Mouse (Mus musculus): Measurements from ENCODE around the gene Bid.
"Not testable (repeated sequence)": the region's sequence is repeated elsewhere in the genome, so short reads cannot be mapped to it uniquely, and the experiment has no call there.

Gene Bid

DNA sequence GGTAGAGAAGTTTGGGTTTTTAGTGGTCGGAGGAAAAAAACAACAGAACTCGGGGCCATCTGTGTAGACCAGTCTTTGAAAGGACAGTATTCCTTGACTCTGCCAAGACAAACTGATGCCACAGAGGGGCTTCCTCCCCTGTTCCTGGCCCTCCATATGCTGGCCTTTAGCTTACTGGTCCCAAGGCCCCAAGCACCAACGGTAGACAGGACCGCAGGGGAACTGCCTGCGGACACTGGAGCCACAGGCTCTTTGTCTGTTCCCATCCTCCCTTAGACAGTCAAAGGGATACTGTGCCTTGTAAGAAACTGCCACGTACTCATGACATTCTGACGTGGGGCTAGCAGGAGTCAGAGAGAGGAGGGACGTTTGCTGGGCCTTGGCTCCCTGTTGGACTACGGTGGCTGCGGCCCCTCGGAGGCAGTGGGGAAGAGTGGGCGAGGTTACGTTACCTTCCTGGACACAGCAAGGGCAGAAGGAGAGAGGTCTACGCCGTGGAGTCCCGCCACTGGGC is 20.5 kb upstream of the Bid start:
- no peak for DNase-seq (ENCODE audit: low spot score in 2 of 2)

DNA sequence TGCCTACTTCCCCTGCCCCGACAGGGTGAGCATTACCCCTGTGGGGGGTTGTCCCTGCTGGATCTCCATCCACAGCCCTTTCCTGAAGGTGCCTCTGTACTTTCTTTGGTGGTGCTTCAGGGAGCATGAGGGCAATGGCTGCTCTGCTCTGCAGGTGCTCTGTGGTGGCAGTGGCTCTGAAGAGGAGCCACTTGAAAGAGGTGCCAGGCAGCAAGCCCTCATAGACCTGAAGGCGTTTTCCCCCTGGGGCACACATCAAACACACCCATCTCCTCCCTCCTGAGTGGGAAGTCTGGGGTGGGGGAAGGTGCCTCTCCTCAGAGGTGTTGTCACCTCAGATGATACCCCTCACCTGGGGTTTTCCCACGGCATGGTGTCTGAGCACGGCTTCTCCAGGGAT is 17.5 kb upstream of the Bid start:
- DNase-seq (ENCODE audit: low spot score in 2 of 2) = no peak

DNA sequence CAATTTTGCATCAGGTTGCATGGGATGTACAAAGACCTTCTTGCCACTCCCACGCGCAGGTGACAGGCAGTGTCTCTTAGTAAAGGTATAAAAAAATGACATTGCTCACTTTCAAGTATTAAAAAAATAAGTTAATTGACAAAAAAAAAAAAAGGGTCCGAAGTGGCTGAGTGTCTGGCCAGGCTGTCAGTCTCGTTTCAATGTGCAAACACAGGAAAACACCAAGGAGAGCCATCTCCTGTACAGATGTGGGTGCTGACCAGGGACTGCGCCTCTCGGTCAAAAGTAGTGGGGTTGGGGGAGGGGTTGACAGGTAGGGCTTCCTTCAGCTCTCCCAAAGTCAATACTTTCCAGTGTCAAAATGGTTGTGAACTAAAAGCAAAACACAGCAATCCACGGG is 17.0 kb upstream of the Bid start:
- DNase-seq (ENCODE audit: low spot score in 2 of 2) = no peak

DNA sequence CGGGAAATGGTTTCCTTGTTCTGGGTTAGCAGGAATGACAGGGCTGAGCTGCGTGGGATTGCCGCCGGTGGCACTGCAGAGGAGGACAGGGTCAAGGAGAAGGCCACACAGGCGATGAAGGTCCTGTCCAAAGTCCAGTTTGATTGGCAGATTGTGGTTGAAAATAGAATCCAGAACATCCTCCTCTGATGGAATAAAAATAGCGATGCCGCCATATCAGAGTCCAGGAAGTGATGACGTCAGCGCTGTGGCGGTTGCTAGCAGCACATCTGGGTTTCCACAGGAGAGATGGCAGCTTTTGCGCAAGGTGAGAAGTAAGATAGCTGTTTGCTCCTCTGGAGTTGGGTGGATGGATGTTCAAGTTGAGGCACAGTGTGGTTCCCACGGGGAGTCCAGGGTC is 15.9 kb upstream of the Bid start:
- no peak for DNase-seq (ENCODE audit: low spot score in 2 of 2)

DNA sequence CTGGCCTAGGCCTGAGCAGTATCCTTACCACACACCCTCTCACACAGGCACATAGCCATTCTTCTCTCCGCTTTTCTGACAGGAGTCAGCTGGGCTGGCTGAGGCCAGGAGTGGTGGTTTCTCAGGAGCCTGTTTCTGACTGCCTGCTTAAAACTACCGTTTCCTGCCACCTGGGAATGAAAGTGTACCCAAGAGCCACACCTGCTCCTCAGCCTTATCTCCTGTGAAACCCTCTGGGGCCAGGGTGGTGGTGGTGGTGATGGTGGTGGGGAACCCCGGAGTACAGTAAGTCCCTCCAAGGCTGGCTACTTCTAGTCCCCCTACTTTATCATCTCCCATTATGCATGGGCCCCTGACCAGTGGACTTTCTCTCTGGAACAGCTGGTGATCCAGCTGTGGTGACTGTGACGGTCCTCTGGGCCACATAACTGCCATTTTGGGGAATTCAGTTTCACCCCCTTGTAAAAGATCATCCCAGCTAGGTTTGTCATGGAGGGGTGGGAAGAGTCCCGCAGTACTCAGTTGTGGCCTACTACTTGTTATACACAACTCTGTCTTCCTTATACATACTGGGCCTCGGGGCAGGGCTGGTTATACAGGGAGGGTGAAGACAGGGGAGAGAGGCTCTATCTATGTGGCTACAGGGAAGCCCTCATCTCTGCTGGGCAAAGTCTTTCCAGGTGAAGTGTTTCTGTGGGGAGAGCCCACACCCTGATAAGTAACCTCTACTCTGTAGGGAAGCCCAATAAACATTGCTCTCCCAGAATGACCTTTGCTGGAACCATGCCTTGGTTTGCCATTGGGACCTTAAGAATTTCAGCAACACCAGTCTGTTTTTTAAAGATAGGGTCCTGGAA is 14.0 kb upstream of the Bid start:
- DNase-seq (ENCODE audit: low spot score in 2 of 2) = no peak

DNA sequence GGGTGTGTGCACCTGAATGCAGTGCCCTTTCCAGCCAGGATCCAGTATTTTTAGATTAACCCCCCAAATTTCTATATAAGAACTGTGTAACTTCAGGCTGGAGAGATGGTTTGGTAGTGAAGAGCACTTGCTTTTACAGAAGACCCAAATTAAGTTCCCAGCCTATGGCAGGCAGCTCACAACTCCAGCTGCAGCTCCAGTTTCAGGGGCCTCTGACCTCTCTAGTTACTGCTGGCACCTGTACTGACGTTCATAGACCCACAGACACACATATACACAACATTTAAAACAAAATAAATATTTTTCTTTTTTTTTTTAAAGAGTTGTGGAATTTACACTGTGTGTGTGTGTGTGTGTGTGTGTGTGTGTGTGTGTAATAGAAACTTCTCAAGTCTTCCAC is 12.8 kb upstream of the Bid start:
- no peak for DNase-seq (ENCODE audit: low spot score in 2 of 2)

DNA sequence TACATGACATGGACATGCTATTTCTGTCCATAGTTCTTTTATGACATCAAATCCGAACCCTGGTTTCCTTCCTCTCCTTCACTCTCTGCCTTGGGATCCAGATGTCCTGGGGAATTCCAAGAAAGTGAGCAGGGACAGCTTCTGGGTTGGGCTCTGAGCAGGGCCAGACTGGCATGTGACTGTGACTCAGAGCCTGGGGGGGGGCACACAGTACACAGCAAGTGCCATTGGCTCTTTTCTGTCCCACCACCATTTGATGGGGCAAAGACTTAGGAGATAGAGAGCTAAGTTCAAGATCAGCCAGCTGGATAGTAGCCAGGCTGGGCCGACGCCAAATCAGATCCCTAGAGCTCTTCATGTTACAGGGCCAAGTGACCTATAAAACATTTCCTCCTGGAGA is 11.1 kb upstream of the Bid start:
- DNase-seq (ENCODE audit: low spot score in 2 of 2) = no peak

DNA sequence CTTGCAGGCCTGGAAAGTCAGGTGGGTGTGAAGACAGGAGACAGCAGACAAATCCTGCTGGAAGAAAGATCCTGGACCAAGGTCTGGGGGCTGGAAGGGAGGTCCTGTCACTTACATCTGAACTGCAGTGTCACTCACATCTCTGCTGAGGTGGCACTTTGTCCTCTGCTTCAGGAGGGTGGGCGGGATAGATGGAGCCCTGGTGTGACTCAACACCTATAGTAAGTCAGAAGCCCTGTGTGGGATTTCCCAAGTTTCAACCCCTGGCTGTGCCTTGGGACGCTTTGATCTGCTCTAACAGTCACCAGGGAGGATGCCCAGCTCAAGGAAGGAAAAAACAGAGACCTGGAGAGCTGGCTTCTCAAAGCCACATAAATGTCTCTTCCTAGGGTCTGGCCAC is 10.2 kb upstream of the Bid start:
- no peak for DNase-seq (ENCODE audit: low spot score in 2 of 2)

DNA sequence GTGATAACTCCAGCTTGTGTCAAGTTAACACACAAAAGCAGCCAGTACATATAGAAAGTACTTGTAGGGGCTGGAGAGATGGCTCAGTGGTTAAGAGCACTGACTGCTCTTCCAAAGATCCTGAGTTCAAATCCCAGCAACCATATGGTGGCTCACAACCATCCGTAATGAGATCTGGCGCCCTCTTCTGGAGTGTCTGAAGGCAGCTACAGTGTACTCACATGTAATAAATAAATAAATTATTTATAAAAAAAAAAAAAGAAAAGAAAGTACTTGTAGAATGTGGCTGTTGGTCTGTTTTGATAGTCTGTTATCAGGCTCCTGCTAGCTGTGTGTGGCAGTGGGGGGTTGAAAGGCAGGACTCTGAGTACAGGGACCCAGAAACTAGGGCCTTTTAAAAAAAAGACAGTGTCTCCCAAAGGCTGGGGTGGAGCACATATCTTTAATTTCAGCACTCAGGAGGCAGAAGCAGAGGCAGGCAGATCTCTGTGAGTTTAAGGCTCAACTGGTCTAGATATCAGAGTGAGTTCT is 8.2 kb upstream of the Bid start:
- not testable (repeated sequence) for DNase-seq (ENCODE audit: low spot score in 2 of 2)

DNA sequence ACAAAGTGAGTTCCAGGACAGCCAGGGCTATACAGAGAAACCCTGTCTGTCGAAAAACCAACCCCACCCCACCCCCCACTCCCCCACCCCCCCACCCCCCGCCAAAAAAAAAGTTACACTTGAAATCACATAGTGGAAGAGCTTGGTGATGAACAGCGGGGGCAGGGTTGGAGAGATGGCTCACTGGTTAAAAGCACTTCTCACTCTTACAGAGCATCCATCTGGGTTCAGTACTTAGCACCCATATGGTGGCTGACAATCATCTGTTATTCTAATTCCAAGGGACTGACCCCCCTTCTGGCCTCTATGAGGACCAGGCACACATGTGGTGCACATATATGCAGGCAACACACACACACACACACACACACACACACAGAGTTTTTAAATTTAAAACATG is 1.3 kb upstream of the Bid start:
- DNase-seq (ENCODE audit: low spot score in 2 of 2) = no peak

DNA sequence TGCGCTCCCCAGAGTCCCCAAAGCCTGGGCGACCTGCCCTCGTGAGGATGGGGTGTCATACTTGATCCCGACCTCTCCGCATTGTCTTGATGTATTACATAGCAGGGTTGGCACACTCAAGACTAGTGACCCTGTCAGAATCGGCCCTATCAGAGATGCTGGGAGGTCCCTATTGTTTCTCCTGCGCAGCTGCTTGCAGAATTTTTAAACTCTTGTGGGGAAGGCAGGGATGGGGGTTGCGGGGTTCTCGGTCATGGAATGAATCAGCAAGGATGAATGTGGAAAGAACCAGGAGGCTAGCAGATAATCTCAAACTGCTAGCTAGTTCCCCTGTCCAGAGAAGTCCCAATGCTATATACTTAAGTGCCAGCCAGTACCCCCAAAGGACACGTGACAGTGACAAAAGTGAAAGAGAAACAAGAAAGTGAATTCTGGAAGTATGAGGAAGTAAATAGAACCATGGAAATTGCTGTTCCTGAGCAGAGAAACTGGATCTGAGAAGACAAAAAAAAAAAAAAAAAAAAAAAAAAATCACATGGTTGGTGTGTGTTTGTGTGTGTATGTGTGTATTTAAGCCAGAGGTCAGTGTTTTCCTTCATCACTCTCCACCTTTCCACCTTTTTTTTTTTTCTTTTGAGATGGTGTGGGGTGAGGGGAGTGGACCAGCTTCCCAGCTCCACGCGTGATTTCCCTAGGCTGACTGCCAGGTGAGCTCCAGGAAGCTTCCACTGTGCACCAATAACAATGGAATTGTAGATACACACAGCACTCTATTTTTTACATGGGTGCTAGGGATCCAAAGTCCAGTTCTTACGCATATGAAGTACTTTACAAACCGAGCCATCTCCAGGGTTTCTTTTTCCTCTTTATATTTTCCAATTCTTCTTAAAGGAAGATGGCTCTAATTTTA is 574 bp upstream of the Bid start:
- DNase-seq (ENCODE audit: low spot score in 2 of 2) = not testable (repeated sequence)

DNA sequence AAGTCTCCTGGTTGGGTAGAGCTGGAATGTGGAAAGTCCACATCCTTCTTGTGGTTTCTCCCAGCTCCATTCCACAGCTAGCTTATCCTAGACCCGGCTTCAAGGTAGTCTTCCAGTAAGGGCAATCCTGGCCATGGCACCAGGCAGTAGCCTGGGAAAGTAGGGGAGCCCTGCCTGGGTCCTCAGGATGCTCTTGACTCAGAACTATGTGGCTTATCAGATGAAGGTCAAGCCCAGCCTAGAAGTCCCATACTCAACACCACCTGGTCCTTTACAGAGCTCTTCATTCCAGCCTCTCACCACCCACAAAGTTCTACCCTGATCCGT is 1.0 kb downstream of the Bid start:
- DNase-seq (ENCODE audit: low spot score in 2 of 2) = no peak

DNA sequence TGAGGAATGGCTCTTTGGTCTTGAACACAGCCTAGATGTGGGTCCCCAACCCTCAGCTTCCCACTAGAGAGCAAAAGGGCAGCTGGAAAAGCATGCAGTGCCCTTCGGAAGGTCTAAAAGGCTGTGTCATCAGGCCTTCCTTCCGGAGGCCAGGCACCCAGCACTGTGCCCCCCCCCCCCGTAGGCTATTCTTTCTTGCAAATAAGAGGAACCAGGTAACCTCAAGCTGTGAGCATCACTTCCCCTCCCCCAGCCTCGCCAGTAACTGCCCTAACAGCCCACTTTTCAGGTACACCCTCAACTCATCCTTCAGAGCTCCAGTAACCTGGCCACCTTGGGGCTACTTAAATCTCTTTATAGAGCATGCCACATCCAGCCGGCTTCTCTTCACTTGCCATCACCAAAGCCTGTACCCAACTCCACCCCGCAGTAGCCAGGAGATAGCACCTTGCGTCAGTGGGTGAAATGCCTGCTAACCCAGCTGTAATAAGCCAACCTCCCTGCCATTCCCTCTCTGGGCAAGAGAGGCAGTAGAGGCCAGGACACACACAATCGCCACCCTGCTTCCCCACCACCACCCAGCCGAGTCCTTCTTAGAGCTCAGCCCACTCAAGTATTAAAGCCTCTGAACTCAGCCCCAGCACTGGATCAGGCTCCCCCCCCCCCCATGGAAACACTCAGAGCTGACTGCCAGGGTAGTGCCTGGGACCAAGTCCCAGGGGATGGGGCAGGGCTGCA is 1.6 kb downstream of the Bid start:
- peak; percentile 49 to 60 for DNase-seq (ENCODE audit: low spot score in 2 of 2)

DNA sequence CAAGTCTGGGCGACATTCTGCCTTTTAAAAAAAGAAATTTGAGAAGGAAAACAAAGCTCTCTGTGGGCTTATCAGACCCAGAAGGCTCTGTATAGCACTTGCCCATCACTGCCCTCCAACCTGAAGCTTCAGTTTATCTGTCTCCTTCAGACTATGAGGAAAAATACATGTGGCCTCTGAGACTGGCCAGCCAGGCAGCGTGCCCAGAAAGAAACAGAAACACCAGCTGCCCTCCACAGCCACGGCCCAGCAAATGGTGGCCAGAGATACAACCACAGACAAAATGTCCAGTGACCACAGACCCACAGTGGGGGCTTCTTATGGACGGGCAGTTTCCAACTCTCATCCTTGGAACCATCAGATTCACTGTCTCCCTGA is 2.1 kb downstream of the Bid start:
- no peak for DNase-seq (ENCODE audit: low spot score in 2 of 2)

DNA sequence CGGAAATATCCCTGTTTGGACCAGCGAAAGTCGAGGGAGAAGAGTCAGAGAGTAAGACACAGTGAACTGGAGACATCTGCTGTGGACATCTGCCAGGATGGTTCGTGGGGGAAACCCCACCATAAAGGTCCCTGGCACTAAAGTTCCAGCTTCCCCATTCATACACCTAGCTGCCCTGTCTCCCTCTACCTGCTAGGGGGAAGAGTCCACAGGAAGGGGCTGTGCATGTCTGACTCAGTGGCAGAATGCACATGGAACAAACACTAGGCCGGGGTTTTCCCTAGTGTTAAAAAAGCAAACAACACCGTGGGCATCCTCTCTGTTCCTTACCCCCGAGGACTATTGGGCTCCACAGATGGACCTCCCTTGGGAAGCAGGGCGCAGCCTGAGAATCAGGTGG is 2.9 kb downstream of the Bid start:
- DNase-seq (ENCODE audit: low spot score in 2 of 2) = no peak

DNA sequence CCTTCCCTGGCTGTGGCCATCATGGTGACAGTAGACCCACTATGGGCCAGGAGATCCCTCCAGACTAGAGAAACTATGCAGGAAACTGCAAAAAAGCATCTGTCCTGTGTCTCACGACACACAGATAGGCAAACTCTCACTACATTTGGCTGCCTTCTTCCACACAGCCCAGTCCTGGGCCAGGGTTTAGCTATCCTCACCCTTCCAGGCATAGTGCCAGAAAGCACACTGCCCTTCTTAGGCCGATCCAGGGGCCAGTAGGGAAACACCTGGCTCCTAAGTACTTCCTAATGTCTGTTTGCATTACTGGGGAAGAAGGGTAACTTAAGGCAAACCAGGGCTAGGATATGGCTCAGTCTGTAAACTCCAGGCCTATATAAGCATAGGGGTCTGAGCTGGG is 3.7 kb downstream of the Bid start:
- no peak for DNase-seq (ENCODE audit: low spot score in 2 of 2)

DNA sequence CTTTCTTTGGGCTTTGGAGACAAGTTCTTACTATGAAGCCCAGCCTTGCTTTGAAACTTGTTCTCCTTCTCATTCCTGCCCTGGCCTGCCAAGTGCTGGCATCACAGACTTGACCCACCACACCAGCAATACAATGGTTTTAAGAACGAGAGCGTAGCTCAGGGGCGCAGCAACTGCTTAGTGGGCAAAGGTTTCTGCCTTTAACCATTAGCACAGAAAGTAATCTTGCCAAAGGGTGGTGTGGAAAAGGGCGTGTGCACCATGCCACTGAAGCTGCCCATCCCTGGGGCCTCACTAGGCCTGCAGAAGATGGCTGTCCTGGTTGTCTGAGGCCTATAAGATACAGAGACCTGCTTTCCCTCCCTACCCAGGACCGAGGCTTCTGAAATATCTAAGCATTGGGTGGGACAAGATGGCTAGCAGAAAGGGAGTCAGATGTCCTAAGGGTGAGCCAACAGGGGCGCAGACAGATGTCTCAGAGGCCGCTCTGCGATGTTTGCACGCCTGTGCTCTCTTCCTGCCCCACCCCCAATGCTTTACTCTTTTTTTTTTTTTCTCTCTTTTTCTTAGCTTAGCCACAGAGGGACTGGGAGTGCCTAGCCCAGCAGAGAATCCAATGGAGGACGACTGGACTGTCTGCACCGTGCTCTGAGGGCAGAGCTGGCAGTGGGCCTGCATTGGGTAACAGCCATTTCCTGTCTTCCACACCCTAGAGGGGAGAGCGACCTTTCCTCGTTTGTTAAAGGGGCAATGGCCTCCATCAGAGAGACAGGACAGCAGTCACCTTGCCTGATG is 5.2 kb downstream of the Bid start:
- no peak for DNase-seq (ENCODE audit: low spot score in 2 of 2)

DNA sequence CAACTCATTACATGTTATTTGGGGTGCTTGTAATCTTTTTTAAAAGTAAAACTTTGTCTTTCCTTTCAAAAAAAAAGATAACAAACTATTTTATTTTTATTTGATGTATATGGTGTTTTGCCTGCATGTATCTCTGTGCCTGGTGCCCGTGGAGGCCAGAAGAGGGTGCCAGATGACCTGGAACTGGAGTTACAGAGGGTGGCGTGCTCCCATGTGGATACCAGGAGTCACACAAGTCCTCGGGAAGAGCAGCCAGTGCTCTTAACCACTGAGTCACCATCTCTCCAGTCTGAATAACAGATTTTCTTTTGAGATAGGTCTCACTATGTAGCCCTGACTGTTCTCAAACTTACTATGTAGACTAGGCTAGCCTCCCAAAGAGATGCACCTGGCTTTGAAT is 7.2 kb downstream of the Bid start:
- no peak for DNase-seq (ENCODE audit: low spot score in 2 of 2)

DNA sequence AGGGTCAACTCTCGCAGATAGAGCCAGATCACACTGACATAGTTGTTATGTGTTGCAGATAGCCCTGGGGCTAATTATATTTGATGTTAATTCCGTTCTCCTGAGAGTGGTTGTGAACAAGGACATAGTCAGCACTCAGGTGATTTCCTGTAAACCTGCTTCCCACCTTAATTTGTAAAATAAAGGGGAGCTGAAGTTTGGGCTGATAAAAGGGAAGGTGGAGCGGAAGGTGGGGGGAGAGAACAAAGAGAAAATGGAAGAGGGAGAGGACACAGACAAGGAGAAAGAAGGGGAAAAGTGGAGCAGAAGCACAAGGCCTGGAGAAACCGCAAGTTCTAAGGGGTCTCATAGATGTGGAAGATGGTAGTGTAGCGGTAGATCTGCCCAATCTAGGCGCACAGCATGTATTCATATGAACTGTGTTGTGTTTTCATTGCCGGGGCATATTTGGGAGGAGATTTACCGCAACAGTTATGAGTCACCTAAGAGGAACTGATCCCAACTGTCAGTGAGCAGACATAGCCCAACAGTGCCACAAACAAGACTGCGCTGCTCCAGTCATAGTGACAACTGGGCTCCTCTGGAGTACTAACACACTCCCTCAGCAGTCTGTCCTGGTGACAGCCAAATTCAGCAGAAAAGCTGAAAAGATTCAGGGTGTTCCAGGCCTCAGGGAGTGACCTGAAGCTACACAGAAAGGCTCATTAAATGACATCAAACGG is 8.6 kb downstream of the Bid start:
- DNase-seq (ENCODE audit: low spot score in 2 of 2) = not testable (repeated sequence)

DNA sequence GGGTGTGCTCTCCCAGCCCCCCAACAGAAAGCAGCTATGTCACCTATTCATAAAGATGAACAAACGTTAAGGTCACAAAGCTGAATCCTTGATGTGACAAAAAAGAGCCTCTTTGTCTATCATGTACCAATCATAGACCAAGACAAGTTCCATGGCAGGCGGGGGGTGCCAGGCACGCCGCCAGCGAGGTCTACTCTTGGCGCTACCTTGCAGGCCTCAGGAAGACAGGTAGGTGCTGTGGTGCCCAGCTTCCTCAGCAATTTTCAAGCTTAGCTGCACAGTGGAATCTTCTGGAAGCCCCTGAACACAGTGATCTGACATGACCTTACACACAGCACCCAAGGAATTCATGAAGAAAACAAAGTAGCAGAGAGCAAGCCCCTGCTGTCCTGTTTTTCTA is 10.1 kb downstream of the Bid start:
- no peak for DNase-seq (ENCODE audit: low spot score in 2 of 2)

DNA sequence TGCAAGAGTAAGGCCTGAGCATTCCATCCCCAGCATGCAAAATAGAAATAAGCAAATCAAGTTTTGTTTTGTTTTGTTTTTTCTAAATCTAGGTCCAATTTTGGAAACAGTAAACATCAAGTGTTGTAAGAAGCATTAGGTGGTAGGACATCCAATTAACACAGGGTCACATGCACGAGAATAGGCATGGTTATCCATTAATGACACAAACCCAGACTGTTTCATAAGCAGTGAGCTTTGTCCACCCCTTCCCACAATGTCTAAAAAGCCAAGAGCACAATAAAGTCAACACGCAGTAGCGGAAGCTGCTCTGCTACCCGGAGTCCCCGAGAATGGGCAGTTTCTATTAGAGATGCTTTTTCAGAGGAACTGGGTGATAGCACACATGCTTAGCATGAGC is 11.5 kb downstream of the Bid start:
- no peak for DNase-seq (ENCODE audit: low spot score in 2 of 2)

Data from spleen, postnatal 14 days (tissue).